Mouse (Mus musculus): ENCODE data around the gene Tia1. TPM values are rescaled to one million over a fixed set of nuclear protein-coding genes. Genes with fewer than 3 reads are reported as not detected.
A peak's percentile ranks its signal among the peaks of the same experiment; 100 is the strongest.

Gene Tia1
- polyA plus RNA-seq, 1 experiment from 2014 or later = 228 TPM

- H3K36me3 ChIP-seq (replicated peaks; ENCODE audit: control insufficient read depth, insufficient read depth, low read depth, low read length) = no peaks in the 10 kb centered on the region
- ATAC-seq (replicated peaks; ENCODE audit: insufficient number of reproducible peaks, low FRiP score, low TSS enrichment, low read depth) (peak; percentile 93), DNase-seq (ENCODE audit: low spot score) (peak; percentile 99)
- no peaks in the 10 kb centered on the region for H3K27me3 ChIP-seq (ENCODE audit: control insufficient read depth, insufficient read depth, low read length)
- H3K4me1 ChIP-seq (ENCODE audit: control insufficient read depth, insufficient read depth, low read length) = no peaks in the 10 kb centered on the region
- H3K9me3 ChIP-seq (replicated peaks; ENCODE audit: control insufficient read depth, low read length) = no peaks in the 10 kb centered on the region
- H3K4me2 ChIP-seq (ENCODE audit: low read depth, low read length) = peak overlapping the region; percentile 46
- H3K27ac ChIP-seq (replicated peaks; ENCODE audit: low read depth, low read length) = peak overlapping the region; percentile 81
- H3K4me3 ChIP-seq (ENCODE audit: low read depth, low read length) = peak overlapping the region; percentile 26
- under 1% methylated on average over 56 of the region's 56 CpGs for WGBS
- peak overlapping the region; percentile 52 for H3K9ac ChIP-seq (replicated peaks; ENCODE audit: low read length)
These were observed 68.3 kb downstream of the Tia1 start for GRCm38 (mm10) chr6:86472100-86472955.

DNA sequence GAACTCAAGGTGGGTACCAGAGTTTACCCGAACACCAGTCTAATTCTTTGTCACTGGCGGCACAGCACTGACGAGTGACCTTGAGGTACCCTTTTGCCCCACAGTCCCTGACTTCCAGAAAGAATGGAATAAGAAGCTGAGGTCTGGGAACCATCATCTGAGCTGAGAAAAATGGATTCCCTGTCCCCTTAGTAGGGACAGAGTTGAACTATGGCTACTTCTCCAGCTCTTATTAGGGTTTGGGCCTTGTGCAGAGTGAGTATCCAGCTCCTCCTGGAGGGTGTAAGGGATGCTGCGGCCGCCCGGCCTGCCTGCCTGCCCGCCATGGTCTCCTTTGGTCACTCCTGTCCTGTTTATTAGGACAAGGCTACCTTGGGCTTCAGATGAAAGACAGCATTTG lies 69.1 kb downstream of the Tia1 start:
- no peak for DNase-seq (ENCODE audit: low spot score)
- Histone ChIP-seq H3K36me3 (replicated peaks; ENCODE audit: control insufficient read depth, insufficient read depth, low read depth, low read length) (no peaks in the 10 kb centered on the region), H3K9ac (replicated peaks; ENCODE audit: low read length) (peak overlapping the region; percentile 52), H3K4me3 (ENCODE audit: low read depth, low read length) (peak overlapping the region; percentile 25; the same call in 1 of the 2 replicates), H3K27ac (replicated peaks; ENCODE audit: low read depth, low read length) (peak overlapping the region; percentile 81), H3K4me2 (ENCODE audit: low read depth, low read length) (peak overlapping the region; percentile 34), H3K4me1 (ENCODE audit: control insufficient read depth, insufficient read depth, low read length) (no peaks in the 10 kb centered on the region), H3K27me3 (ENCODE audit: control insufficient read depth, insufficient read depth, low read length) (no peaks in the 10 kb centered on the region), H3K9me3 (replicated peaks; ENCODE audit: control insufficient read depth, low read length) (no peaks in the 10 kb centered on the region)
- WGBS = 59% methylated on average over 7 of the region's 7 CpGs
- ATAC-seq (replicated peaks; ENCODE audit: insufficient number of reproducible peaks, low FRiP score, low TSS enrichment, low read depth) = no peak

- WGBS = 96% methylated on average over 5 of the region's 5 CpGs
- H3K9ac ChIP-seq (replicated peaks; ENCODE audit: low read length) = no peak overlapping the region
- ATAC-seq (replicated peaks; ENCODE audit: insufficient number of reproducible peaks, low FRiP score, low TSS enrichment, low read depth) = no peak
- H3K4me3 ChIP-seq (ENCODE audit: low read depth, low read length) = no peak overlapping the region
- H3K36me3 ChIP-seq (replicated peaks; ENCODE audit: control insufficient read depth, insufficient read depth, low read depth, low read length) = no peaks in the 10 kb centered on the region
- DNase-seq (ENCODE audit: low spot score) = no peak
- H3K27ac ChIP-seq (replicated peaks; ENCODE audit: low read depth, low read length) = no peak overlapping the region
- H3K9me3 ChIP-seq (replicated peaks; ENCODE audit: control insufficient read depth, low read length) = no peaks in the 10 kb centered on the region
- H3K4me1 ChIP-seq (ENCODE audit: control insufficient read depth, insufficient read depth, low read length) = peaks cover 5% of the 10 kb centered on the region; the same call in 1 of the 2 replicates
- H3K4me2 ChIP-seq (ENCODE audit: low read depth, low read length) = no peak overlapping the region
- no peaks in the 10 kb centered on the region for H3K27me3 ChIP-seq (ENCODE audit: control insufficient read depth, insufficient read depth, low read length)
These were observed 70.1 kb downstream of the Tia1 start for GRCm38 (mm10) chr6:86474072-86474471.

DNA sequence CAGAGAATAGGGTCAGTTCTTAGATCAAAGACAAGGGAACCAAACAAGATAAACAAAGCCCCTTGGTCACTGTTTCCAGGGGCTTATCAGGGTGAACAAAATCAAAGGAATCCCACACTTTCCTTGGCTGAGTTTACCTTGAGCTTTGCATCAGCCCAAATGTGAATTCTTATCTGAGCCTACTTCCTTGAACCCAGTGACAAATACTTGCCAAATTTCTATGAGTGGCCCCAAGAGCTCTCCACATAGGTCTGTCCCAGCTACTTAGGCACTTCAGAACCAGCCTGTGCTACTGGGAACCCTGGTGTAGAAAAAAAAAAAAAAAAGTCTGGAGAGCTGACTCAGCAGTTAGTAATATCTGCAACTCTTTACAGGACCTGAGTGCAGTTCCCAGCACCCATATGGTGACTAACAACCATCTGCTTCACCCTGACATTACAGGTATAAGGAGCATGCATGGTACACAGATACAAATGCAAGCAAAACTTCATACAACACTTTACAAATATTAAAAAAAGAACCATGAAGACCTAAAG lies 70.7 kb downstream of the Tia1 start:
- H3K4me1 ChIP-seq (ENCODE audit: control insufficient read depth, insufficient read depth, low read length) = peaks cover 9% of the 10 kb centered on the region
- H3K36me3 ChIP-seq (replicated peaks; ENCODE audit: control insufficient read depth, insufficient read depth, low read depth, low read length) = no peaks in the 10 kb centered on the region
- no peaks in the 10 kb centered on the region for H3K27me3 ChIP-seq (ENCODE audit: control insufficient read depth, insufficient read depth, low read length)
- no peak for DNase-seq (ENCODE audit: low spot score)
- no peak for ATAC-seq (replicated peaks; ENCODE audit: insufficient number of reproducible peaks, low FRiP score, low TSS enrichment, low read depth)
- no peak overlapping the region for H3K4me2 ChIP-seq (ENCODE audit: low read depth, low read length)
- no peak overlapping the region for H3K4me3 ChIP-seq (ENCODE audit: low read depth, low read length)
- H3K9me3 ChIP-seq (replicated peaks; ENCODE audit: control insufficient read depth, low read length) = no peaks in the 10 kb centered on the region
- H3K27ac ChIP-seq (replicated peaks; ENCODE audit: low read depth, low read length) = no peak overlapping the region; the same call in 1 of the 2 replicates
- no peak overlapping the region for H3K9ac ChIP-seq (replicated peaks; ENCODE audit: low read length)

DNA sequence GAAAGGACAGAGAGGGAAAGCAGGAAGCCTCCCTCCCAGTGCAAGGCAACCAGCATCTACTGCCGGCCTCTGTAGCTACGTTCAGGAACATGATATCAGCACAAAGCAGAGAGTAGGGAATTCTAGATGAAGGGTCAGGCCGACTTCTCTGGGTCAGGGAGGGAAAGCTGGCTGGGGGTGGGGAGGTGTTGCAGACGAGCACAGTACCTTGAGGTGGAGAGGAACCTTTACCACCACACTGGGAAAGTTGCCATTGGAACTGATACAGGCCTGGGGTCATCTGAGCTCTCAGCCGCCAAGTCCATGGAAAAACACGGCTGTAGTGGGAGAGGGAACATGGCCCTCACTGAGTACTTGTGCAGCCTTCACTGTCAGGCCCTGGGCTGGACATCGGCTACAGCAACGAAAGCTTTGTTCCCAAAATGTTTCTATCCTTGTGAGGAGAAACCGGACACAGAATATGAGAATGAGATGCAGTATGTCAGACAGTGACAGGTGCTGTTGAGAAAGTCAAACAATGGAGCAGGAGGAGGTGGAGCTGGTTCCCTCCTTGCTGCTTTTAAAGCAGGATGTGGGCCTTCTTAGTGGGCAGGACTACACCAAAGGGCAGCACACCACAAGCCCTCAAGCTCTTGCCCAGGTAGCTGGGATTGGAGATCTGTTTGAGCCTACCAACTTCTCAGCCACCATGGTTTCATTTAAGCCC lies 71.6 kb downstream of the Tia1 start:
- Histone ChIP-seq H3K4me1 (ENCODE audit: control insufficient read depth, insufficient read depth, low read length) (peaks cover 14% of the 10 kb centered on the region), H3K27me3 (ENCODE audit: control insufficient read depth, insufficient read depth, low read length) (no peaks in the 10 kb centered on the region), H3K9ac (replicated peaks; ENCODE audit: low read length) (no peak overlapping the region), H3K36me3 (replicated peaks; ENCODE audit: control insufficient read depth, insufficient read depth, low read depth, low read length) (no peaks in the 10 kb centered on the region), H3K4me2 (ENCODE audit: low read depth, low read length) (no peak overlapping the region), H3K4me3 (ENCODE audit: low read depth, low read length) (no peak overlapping the region), H3K27ac (replicated peaks; ENCODE audit: low read depth, low read length) (no peak overlapping the region; the same call in 1 of the 2 replicates), H3K9me3 (replicated peaks; ENCODE audit: control insufficient read depth, low read length) (no peaks in the 10 kb centered on the region)
- 71% methylated on average over 9 of the region's 9 CpGs for WGBS
- ATAC-seq (replicated peaks; ENCODE audit: insufficient number of reproducible peaks, low FRiP score, low TSS enrichment, low read depth) (no peak), DNase-seq (ENCODE audit: low spot score) (no peak)

GRCm38 (mm10) chr6:86476931-86477330 lies 72.9 kb downstream of the Tia1 start:
- H3K27ac ChIP-seq (replicated peaks; ENCODE audit: low read depth, low read length) = no peak overlapping the region

GRCm38 (mm10) chr6:86479311-86479710 lies 75.3 kb downstream of the Tia1 start:
- ATAC-seq (replicated peaks; ENCODE audit: insufficient number of reproducible peaks, low FRiP score, low TSS enrichment, low read depth) (no peak), DNase-seq (ENCODE audit: low spot score) (no peak)
- H3K27me3 ChIP-seq (ENCODE audit: control insufficient read depth, insufficient read depth, low read length) = no peaks in the 10 kb centered on the region
- no peak overlapping the region for H3K4me2 ChIP-seq (ENCODE audit: low read depth, low read length)
- peak overlapping the region; percentile 72 for H3K27ac ChIP-seq (replicated peaks; ENCODE audit: low read depth, low read length)
- H3K36me3 ChIP-seq (replicated peaks; ENCODE audit: control insufficient read depth, insufficient read depth, low read depth, low read length) = no peaks in the 10 kb centered on the region
- H3K9me3 ChIP-seq (replicated peaks; ENCODE audit: control insufficient read depth, low read length) = no peaks in the 10 kb centered on the region
- H3K4me3 ChIP-seq (ENCODE audit: low read depth, low read length) = no peak overlapping the region
- H3K4me1 ChIP-seq (ENCODE audit: control insufficient read depth, insufficient read depth, low read length) = peaks cover 15% of the 10 kb centered on the region
- WGBS = 67% methylated on average over 3 of the region's 3 CpGs
- no peak overlapping the region for H3K9ac ChIP-seq (replicated peaks; ENCODE audit: low read length)

More at GRCm38 (mm10) chr6:86476931-86477330, 72.9 kb downstream of the Tia1 start:
- H3K9ac ChIP-seq (replicated peaks; ENCODE audit: low read length) = no peak overlapping the region
- peaks cover 15% of the 10 kb centered on the region for H3K4me1 ChIP-seq (ENCODE audit: control insufficient read depth, insufficient read depth, low read length)
- no peaks in the 10 kb centered on the region for H3K9me3 ChIP-seq (replicated peaks; ENCODE audit: control insufficient read depth, low read length)
- H3K36me3 ChIP-seq (replicated peaks; ENCODE audit: control insufficient read depth, insufficient read depth, low read depth, low read length) = no peaks in the 10 kb centered on the region
- H3K4me3 ChIP-seq (ENCODE audit: low read depth, low read length) = no peak overlapping the region
- DNase-seq (ENCODE audit: low spot score) = no peak
- no peak overlapping the region for H3K4me2 ChIP-seq (ENCODE audit: low read depth, low read length)
- no peak for ATAC-seq (replicated peaks; ENCODE audit: insufficient number of reproducible peaks, low FRiP score, low TSS enrichment, low read depth)
- 86% methylated on average over 5 of the region's 5 CpGs for WGBS
- H3K27me3 ChIP-seq (ENCODE audit: control insufficient read depth, insufficient read depth, low read length) = no peaks in the 10 kb centered on the region

DNA sequence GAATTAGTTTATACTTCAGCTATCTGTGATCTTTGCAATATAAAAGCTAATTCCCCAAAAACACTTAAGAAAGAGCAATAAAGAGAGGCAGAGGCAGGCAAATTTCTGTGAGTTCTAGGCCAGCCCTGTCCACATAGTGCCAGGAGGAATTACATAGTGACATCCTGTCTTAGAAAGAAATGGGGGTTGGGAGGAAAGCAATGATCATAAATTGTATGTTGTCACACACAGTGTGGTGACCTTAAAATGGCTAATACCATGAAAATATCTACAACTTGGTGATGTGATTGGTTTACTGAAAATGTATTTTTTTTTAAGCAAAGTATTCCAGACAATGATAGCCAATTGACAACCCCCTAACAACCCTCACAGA lies 75.8 kb downstream of the Tia1 start:
- no peak for ATAC-seq (replicated peaks; ENCODE audit: insufficient number of reproducible peaks, low FRiP score, low TSS enrichment, low read depth)
- H3K27ac ChIP-seq (replicated peaks; ENCODE audit: low read depth, low read length) = peak overlapping the region; percentile 77
- H3K27me3 ChIP-seq (ENCODE audit: control insufficient read depth, insufficient read depth, low read length) = no peaks in the 10 kb centered on the region

More for the DNA sequence above, 75.8 kb downstream of the Tia1 start:
- Histone ChIP-seq H3K9ac (replicated peaks; ENCODE audit: low read length) (no peak overlapping the region), H3K4me1 (ENCODE audit: control insufficient read depth, insufficient read depth, low read length) (peaks cover 15% of the 10 kb centered on the region), H3K9me3 (replicated peaks; ENCODE audit: control insufficient read depth, low read length) (no peaks in the 10 kb centered on the region), H3K36me3 (replicated peaks; ENCODE audit: control insufficient read depth, insufficient read depth, low read depth, low read length) (no peaks in the 10 kb centered on the region), H3K4me3 (ENCODE audit: low read depth, low read length) (no peak overlapping the region), H3K4me2 (ENCODE audit: low read depth, low read length) (no peak overlapping the region)
- DNase-seq (ENCODE audit: low spot score) = no peak

All from embryonic facial prominence, embryonic 11.5 days (tissue).